Mouse (Mus musculus): ENCODE results near the gene Fsd2. TPM values are rescaled to one million over a fixed set of nuclear protein-coding genes. Genes with fewer than 3 reads are reported as not detected.

Fsd2 gene
- polyA plus RNA-seq, 1 experiment from 2014 or later: 0.47 TPM

GRCm38 (mm10) chr7:81560101-81561049, 6.4 kb downstream of the Fsd2 start:
- no peak overlapping the region for H3K9ac ChIP-seq
- peaks cover 6% of the 10 kb centered on the region; the same call in 1 of the 2 replicates for H3K27me3 ChIP-seq
- no peak overlapping the region for H3K4me2 ChIP-seq
- no peak for ATAC-seq (ENCODE audit: insufficient read depth)
- H3K4me3 ChIP-seq (replicated peaks): no peak overlapping the region
- no peaks in the 10 kb centered on the region for H3K4me1 ChIP-seq (replicated peaks)
- no peaks in the 10 kb centered on the region for H3K9me3 ChIP-seq (replicated peaks)
- no peak overlapping the region for H3K27ac ChIP-seq (replicated peaks)
- H3K36me3 ChIP-seq (replicated peaks): no peaks in the 10 kb centered on the region
- 60% methylated on average over 8 of the region's 8 CpGs for WGBS (ENCODE audit: insufficient replicate concordance)

GRCm38 (mm10) chr7:81559231-81559980, 7.3 kb downstream of the Fsd2 start:
- H3K9ac ChIP-seq: no peak overlapping the region
- no peaks in the 10 kb centered on the region for H3K4me1 ChIP-seq (replicated peaks)
- H3K27me3 ChIP-seq: peaks cover 6% of the 10 kb centered on the region; the same call in 1 of the 2 replicates
- H3K27ac ChIP-seq (replicated peaks): no peak overlapping the region
- 61% methylated on average over 14 of the region's 14 CpGs for WGBS (ENCODE audit: insufficient replicate concordance)
- no peaks in the 10 kb centered on the region for H3K36me3 ChIP-seq (replicated peaks)
- H3K9me3 ChIP-seq (replicated peaks): no peaks in the 10 kb centered on the region
- no peak overlapping the region for H3K4me3 ChIP-seq (replicated peaks)
- ATAC-seq (ENCODE audit: insufficient read depth): no peak
- H3K4me2 ChIP-seq: no peak overlapping the region

- ATAC-seq (ENCODE audit: insufficient read depth): no peak
- Histone ChIP-seq H3K27me3 (peaks cover 6% of the 10 kb centered on the region; the same call in 1 of the 2 replicates), H3K4me1 (replicated peaks) (no peaks in the 10 kb centered on the region), H3K9ac (no peak overlapping the region), H3K36me3 (replicated peaks) (no peaks in the 10 kb centered on the region), H3K4me3 (replicated peaks) (no peak overlapping the region), H3K27ac (replicated peaks) (no peak overlapping the region), H3K4me2 (no peak overlapping the region), H3K9me3 (replicated peaks) (no peaks in the 10 kb centered on the region)
- WGBS (ENCODE audit: insufficient replicate concordance): 53% methylated on average over 4 of the region's 4 CpGs
These were observed 8.8 kb downstream of the Fsd2 start for GRCm38 (mm10) chr7:81557985-81558360.

- H3K4me1 ChIP-seq (replicated peaks): no peaks in the 10 kb centered on the region
- H3K4me2 ChIP-seq: no peak overlapping the region
- no peaks in the 10 kb centered on the region for H3K9me3 ChIP-seq (replicated peaks)
- peaks cover 6% of the 10 kb centered on the region; the same call in 1 of the 2 replicates for H3K27me3 ChIP-seq
- no peaks in the 10 kb centered on the region for H3K36me3 ChIP-seq (replicated peaks)
- no peak overlapping the region for H3K27ac ChIP-seq (replicated peaks)
- ATAC-seq (ENCODE audit: insufficient read depth): no peak
- no peak overlapping the region for H3K9ac ChIP-seq
- H3K4me3 ChIP-seq (replicated peaks): no peak overlapping the region
- WGBS (ENCODE audit: insufficient replicate concordance): 60% methylated on average over 7 of the region's 7 CpGs
These were observed 9.3 kb downstream of the Fsd2 start for GRCm38 (mm10) chr7:81557252-81557984.

GRCm38 (mm10) chr7:81556839-81557238, 9.9 kb downstream of the Fsd2 start:
- H3K9ac ChIP-seq: no peak overlapping the region
- H3K4me2 ChIP-seq: no peak overlapping the region
- H3K4me1 ChIP-seq (replicated peaks): no peaks in the 10 kb centered on the region
- H3K27me3 ChIP-seq: peaks cover 6% of the 10 kb centered on the region; the same call in 1 of the 2 replicates
- no peak for ATAC-seq (ENCODE audit: insufficient read depth)
- no peaks in the 10 kb centered on the region for H3K36me3 ChIP-seq (replicated peaks)
- no peaks in the 10 kb centered on the region for H3K9me3 ChIP-seq (replicated peaks)
- no peak overlapping the region for H3K4me3 ChIP-seq (replicated peaks)
- no peak overlapping the region for H3K27ac ChIP-seq (replicated peaks)
- 69% methylated on average over 4 of the region's 4 CpGs for WGBS (ENCODE audit: insufficient replicate concordance)

- no peaks in the 10 kb centered on the region for H3K9me3 ChIP-seq (replicated peaks)
- H3K27me3 ChIP-seq: peaks cover 6% of the 10 kb centered on the region; the same call in 1 of the 2 replicates
- H3K4me3 ChIP-seq (replicated peaks): no peak overlapping the region
- no peaks in the 10 kb centered on the region for H3K36me3 ChIP-seq (replicated peaks)
- no peak overlapping the region for H3K9ac ChIP-seq
- no peak for ATAC-seq (ENCODE audit: insufficient read depth)
- 50% methylated on average over 2 of the region's 2 CpGs for WGBS (ENCODE audit: insufficient replicate concordance)
- no peak overlapping the region for H3K4me2 ChIP-seq
- no peak overlapping the region for H3K27ac ChIP-seq (replicated peaks)
- no peaks in the 10 kb centered on the region for H3K4me1 ChIP-seq (replicated peaks)
These were observed 12.4 kb downstream of the Fsd2 start for GRCm38 (mm10) chr7:81554369-81554768.

GRCm38 (mm10) chr7:81553589-81553988, 13.2 kb downstream of the Fsd2 start:
- WGBS (ENCODE audit: insufficient replicate concordance): 52% methylated on average over 4 of the region's 4 CpGs

GRCm38 (mm10) chr7:81548864-81549263, 17.9 kb downstream of the Fsd2 start:
- no peak overlapping the region for H3K4me3 ChIP-seq (replicated peaks)

More at GRCm38 (mm10) chr7:81553589-81553988, 13.2 kb downstream of the Fsd2 start:
- no peak for ATAC-seq (ENCODE audit: insufficient read depth)
- Histone ChIP-seq H3K4me2 (no peak overlapping the region), H3K4me3 (replicated peaks) (no peak overlapping the region), H3K27ac (replicated peaks) (no peak overlapping the region), H3K9me3 (replicated peaks) (no peaks in the 10 kb centered on the region), H3K4me1 (replicated peaks) (no peaks in the 10 kb centered on the region), H3K36me3 (replicated peaks) (no peaks in the 10 kb centered on the region), H3K9ac (no peak overlapping the region), H3K27me3 (peaks cover 6% of the 10 kb centered on the region; the same call in 1 of the 2 replicates)

GRCm38 (mm10) chr7:81542934-81543333, 23.8 kb downstream of the Fsd2 start:
- no peaks in the 10 kb centered on the region for H3K4me1 ChIP-seq (replicated peaks)
- no peaks in the 10 kb centered on the region for H3K9me3 ChIP-seq (replicated peaks)
- H3K36me3 ChIP-seq (replicated peaks): no peaks in the 10 kb centered on the region
- ATAC-seq (ENCODE audit: insufficient read depth): no peak
- no peaks in the 10 kb centered on the region for H3K27me3 ChIP-seq
- no peak overlapping the region for H3K4me2 ChIP-seq
- no peak overlapping the region for H3K4me3 ChIP-seq (replicated peaks)
- H3K27ac ChIP-seq (replicated peaks): no peak overlapping the region
- 63% methylated on average over 8 of the region's 8 CpGs for WGBS (ENCODE audit: insufficient replicate concordance)
- H3K9ac ChIP-seq: no peak overlapping the region

More at GRCm38 (mm10) chr7:81548864-81549263, 17.9 kb downstream of the Fsd2 start:
- no peak overlapping the region for H3K4me2 ChIP-seq
- H3K27me3 ChIP-seq: no peaks in the 10 kb centered on the region
- H3K9ac ChIP-seq: no peak overlapping the region
- H3K27ac ChIP-seq (replicated peaks): no peak overlapping the region
- no peaks in the 10 kb centered on the region for H3K9me3 ChIP-seq (replicated peaks)
- ATAC-seq (ENCODE audit: insufficient read depth): no peak
- no peaks in the 10 kb centered on the region for H3K4me1 ChIP-seq (replicated peaks)
- WGBS (ENCODE audit: insufficient replicate concordance): 61% methylated on average over 11 of the region's 11 CpGs
- H3K36me3 ChIP-seq (replicated peaks): no peaks in the 10 kb centered on the region

- WGBS (ENCODE audit: insufficient replicate concordance): 62% methylated on average over 7 of the region's 7 CpGs
- no peak overlapping the region for H3K27ac ChIP-seq (replicated peaks)
These were observed 24.7 kb downstream of the Fsd2 start for GRCm38 (mm10) chr7:81541924-81542524.

More at GRCm38 (mm10) chr7:81541924-81542524, 24.7 kb downstream of the Fsd2 start:
- H3K4me2 ChIP-seq: no peak overlapping the region
- no peaks in the 10 kb centered on the region for H3K9me3 ChIP-seq (replicated peaks)
- no peak for ATAC-seq (ENCODE audit: insufficient read depth)
- peaks cover 4% of the 10 kb centered on the region; the same call in 1 of the 2 replicates for H3K4me1 ChIP-seq (replicated peaks)
- no peak overlapping the region for H3K9ac ChIP-seq
- H3K27me3 ChIP-seq: no peaks in the 10 kb centered on the region
- no peaks in the 10 kb centered on the region for H3K36me3 ChIP-seq (replicated peaks)
- H3K4me3 ChIP-seq (replicated peaks): no peak overlapping the region

All from liver, embryonic 15.5 days (tissue).